Mouse (Mus musculus) retina, postnatal 7 days (tissue): ENCODE data around the gene Sp6.

Source experiments
- DNase-seq: peaks from one replicate; pipeline ENCODE4 v3.0.0-alpha.2; 2012; ENCODE audit warnings: low read depth, low spot score

Gene Sp6

DNA sequence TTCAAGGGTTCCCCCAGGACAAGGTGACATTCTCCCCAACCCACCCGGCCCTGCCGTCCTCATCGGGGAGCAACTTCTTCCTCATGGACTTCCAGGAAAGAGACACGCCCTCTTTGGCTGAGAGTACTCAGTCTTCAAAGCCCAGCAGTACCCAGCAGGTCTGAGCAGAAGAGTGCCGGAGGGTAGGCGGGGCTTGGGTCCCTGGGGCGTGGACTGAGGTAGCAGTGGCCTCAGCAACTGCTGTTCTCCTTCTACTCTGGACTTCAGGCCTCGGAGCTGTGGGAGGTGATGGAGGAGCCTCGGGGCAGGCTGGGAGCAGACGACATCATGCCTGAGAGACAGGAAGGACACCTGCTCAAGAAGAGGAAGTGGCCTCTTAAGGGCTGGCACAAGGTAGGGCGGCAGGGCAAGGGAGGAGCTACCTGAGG is 39.0 kb downstream of the Sp6 start:
- DNase-seq: no peak

DNA sequence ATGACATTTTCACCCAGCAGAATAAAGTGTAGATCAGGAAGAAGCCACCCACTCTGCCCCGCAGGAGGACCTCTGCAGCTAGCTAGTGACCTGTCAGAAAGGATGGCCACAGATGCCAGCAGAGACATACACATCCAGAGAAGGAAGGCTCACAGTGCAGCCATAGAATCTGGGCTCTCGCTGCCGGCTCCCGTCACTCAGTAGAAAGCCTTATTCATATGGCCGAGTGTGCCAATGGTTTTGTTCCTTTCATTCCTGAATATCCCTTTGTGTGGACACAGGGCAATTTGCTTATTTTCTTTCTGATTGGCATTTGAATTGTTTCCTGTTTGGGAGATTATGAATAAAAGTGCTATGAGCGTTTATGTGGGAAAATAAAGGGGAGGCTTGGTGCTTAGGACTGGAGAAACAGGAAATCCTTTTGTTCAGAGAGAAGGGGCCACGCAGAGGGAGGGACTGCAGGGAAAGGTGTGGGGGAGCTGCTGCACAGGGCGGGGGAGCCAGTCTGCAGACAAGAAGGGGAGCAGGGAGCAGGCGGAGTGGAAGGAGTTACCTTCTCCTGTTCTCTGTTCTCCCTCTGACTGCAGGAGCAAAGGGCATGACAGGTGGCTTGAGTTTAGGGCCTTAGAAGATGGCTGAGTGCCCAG is 50.2 kb downstream of the Sp6 start:
- no peak for DNase-seq

DNA sequence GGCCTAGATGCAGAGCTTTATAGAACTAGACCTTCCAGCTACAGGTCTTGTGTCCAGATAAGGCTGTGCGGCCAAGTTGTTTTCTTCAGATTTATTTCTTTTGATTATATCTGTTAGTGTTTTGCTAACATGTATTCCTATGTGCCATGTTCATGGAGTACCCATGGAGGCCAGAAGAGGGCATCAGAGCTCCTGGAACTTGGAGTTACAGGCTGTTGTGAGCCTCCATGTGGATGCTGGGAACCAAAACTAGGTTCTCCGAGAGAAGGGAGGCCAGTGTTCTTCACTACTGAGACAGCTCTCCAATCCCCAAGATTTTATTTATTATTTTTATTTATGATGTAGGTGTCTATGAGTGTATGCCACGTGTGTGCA is 50.7 kb downstream of the Sp6 start:
- DNase-seq: no peak

GRCm38 (mm10) chr11:97065538-97066295 is 52.5 kb downstream of the Sp6 start:
- no peak for DNase-seq

- no peak for DNase-seq
Measured at GRCm38 (mm10) chr11:97066656-97067360, 53.6 kb downstream of the Sp6 start.

DNA sequence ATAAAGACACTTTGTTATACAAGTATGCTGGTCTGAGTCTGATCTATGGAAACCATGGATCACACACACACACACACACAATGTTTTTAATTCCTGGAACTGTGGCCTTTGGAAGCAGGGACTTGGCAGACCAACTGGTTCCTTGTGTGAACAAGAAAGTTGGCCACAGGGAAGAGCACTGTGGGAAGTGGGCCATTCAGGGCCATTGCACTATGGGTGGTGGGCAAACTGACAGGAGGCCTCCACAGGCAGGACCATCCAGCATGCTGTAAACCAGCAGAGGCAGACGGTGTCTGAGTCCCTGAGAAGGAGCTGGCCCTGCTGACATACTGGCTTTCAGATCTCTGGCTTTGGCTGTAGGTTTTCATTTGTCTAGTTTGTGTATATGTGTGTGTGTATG is 56.1 kb downstream of the Sp6 start:
- DNase-seq: no peak

GRCm38 (mm10) chr11:97069770-97070169 is 56.6 kb downstream of the Sp6 start:
- DNase-seq: no peak

- DNase-seq: no peak
Measured at GRCm38 (mm10) chr11:97071129-97071528, 57.9 kb downstream of the Sp6 start.

GRCm38 (mm10) chr11:97072533-97072932 is 59.3 kb downstream of the Sp6 start:
- peak; percentile 76 for DNase-seq

GRCm38 (mm10) chr11:97074235-97074634 is 61.0 kb downstream of the Sp6 start:
- DNase-seq: no peak
